Mouse (Mus musculus): ENCODE results near the gene Ifna5.
"Not testable (repeated sequence)": the region's sequence is repeated elsewhere in the genome, so short reads cannot be mapped to it uniquely, and the experiment has no call there.

The Ifna5 gene

GRCm38 (mm10) chr4:88835225-88835624 is at the start of gene Ifna5:
TSS of gene Ifna5 (plus strand) at chr4:88835525.
- not testable (repeated sequence) for DNase-seq

DNA sequence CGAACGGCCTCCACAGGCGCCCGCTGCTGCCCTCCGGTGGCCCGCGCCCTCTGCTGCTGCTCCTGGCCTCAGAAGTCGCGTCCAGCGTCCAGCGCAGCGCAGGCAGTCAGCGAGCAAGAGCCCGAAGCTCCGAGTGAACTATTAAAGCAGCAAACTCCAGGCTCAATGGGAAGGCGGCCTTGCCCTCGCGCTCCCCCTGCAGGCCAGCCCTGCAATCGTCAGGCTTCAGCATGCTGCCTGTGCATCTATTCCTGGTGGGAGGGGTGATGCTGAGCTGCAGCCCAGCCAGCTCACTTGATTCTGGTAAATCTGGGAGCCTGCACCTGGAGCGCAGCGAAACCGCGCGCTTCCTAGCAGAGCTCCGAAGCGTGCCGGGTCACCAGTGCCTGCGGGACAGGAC is 46.9 kb upstream of the Ifna5 start, which contains the start of gene Gm13277:
Gm13277 (plus strand) TSS at position 231 of the 400 bp plus-strand sequence.
- peak; percentile 63 for DNase-seq

GRCm38 (mm10) chr4:88791250-88791649 is 44.1 kb upstream of the Ifna5 start, which contains the start of gene Gm13278:
TSS of gene Gm13278 (plus strand) at chr4:88791550.
- DNase-seq, result not testable (repeated sequence)

- DNase-seq, result peak; percentile 85
These were observed 41.2 kb upstream of the Ifna5 start, which contains the start of gene Gm13275 for GRCm38 (mm10) chr4:88793936-88794675. TSS of gene Gm13275 (plus strand) at chr4:88794487.

DNA sequence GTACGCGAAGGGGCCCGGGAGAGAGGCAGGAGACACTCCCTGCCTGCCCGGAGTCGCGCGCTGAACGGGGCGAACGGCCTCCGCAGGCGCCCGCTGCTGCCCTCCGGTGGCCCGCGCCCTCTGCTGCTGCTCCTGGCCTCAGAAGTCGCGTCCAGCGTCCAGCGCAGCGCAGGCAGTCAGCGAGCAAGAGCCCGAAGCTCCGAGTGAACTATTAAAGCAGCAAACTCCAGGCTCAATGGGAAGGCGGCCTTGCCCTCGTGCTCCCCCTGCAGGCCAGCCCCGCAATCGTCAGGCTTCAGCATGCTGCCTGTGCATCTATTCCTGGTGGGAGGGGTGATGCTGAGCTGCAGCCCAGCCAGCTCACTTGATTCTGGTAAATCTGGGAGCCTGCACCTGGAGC is 38.2 kb upstream of the Ifna5 start, which contains the start of gene Gm13279:
Gm13279 (plus strand) TSS at position 301 of the 400 bp plus-strand sequence.
- not testable (repeated sequence) for DNase-seq

- DNase-seq, result not testable (repeated sequence)
These were observed 36.0 kb upstream of the Ifna5 start, which contains the start of gene Gm13285 for GRCm38 (mm10) chr4:88799365-88799764. TSS of gene Gm13285 (plus strand) at chr4:88799665.

DNA sequence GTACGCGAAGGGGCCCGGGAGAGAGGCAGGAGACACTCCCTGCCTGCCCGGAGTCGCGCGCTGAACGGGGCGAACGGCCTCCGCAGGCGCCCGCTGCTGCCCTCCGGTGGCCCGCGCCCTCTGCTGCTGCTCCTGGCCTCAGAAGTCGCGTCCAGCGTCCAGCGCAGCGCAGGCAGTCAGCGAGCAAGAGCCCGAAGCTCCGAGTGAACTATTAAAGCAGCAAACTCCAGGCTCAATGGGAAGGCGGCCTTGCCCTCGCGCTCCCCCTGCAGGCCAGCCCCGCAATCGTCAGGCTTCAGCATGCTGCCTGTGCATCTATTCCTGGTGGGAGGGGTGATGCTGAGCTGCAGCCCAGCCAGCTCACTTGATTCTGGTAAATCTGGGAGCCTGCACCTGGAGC is 32.4 kb upstream of the Ifna5 start, which contains the start of gene Gm13287:
Gm13287 (plus strand) TSS at position 301 of the 400 bp plus-strand sequence.
- not testable (repeated sequence) for DNase-seq

DNA sequence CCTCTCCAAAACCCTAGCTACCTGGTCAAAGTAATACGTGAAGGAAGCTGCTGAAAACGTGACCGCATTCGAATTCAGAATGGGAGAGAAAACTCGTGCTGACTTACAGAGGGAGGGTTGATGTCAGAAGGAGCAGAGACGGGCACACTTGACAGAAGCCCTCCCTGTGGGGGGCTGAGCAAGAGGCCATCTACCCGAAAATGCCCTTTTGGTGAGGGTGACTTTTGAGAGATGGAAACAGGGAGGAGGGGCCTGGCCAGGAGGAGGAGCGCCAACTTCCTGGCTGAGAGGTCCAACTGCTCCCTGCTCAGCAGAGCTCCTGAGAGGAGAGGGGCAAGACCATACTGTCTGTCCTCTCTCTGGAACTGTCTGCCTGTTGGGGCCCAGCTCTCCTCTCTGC is 30.1 kb upstream of the Ifna5 start, which contains the start of gene Gm13288:
Gm13288 (plus strand) TSS at position 301 of the 400 bp plus-strand sequence.
- DNase-seq, result not testable (repeated sequence)

DNA sequence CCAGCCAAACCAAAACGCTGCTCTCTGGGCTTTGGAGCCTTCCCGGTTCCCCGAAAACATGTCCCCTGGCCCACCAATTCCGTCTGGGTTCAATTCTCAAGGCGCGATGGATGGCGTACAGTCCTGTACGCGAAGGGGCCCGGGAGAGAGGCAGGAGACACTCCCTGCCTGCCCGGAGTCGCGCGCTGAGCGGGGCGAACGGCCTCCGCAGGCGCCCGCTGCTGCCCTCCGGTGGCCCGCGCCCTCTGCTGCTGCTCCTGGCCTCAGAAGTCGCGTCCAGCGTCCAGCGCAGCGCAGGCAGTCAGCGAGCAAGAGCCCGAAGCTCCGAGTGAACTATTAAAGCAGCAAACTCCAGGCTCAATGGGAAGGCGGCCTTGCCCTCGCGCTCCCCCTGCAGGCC is 29.6 kb upstream of the Ifna5 start:
- DNase-seq, result not testable (repeated sequence)

DNA sequence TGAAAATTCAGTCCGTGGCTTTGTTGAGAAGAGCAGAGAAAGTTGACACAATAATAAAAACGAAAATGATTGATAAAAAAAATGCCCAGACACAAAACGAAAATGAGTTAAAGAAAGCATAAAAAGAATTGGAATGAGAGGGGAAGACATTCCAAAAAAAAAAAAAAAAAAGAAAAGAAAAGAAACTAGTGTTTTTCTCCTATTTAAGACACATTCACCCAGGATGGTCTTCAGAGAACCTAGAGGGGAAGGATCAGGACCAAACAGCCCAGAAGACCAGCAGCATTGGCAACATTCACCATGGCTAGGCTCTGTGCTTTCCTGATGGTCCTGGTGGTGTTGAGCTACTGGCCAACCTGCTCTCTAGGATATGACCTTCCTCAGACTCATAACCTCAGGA is 19.4 kb upstream of the Ifna5 start, which contains the start of gene Ifna7:
Ifna7 (plus strand) TSS at position 301 of the 400 bp plus-strand sequence.
- no peak for DNase-seq

DNA sequence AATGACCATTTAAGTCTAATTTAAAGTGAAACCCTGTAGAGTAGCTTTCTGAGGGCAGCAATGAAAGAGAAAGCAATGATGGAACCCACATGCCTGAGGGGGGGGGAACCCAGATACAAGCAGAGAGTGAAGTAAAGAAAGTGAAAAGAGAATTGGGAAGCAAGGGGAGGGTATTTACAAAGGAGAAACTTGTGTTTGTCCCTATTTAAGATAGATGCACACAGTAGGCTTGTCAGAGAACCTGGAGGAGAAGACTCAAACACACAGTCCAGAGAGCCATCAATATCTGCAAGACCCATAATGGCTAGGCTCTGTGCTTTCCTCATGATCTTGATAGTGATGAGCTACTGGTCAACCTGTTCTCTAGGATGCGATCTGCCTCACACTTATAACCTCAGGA is 15.7 kb upstream of the Ifna5 start, which contains the start of gene Ifna11:
Ifna11 (plus strand) TSS at position 301 of the 400 bp plus-strand sequence.
- DNase-seq, result no peak

- no peak for DNase-seq
These were observed 12.3 kb upstream of the Ifna5 start for GRCm38 (mm10) chr4:88822995-88823394.

DNA sequence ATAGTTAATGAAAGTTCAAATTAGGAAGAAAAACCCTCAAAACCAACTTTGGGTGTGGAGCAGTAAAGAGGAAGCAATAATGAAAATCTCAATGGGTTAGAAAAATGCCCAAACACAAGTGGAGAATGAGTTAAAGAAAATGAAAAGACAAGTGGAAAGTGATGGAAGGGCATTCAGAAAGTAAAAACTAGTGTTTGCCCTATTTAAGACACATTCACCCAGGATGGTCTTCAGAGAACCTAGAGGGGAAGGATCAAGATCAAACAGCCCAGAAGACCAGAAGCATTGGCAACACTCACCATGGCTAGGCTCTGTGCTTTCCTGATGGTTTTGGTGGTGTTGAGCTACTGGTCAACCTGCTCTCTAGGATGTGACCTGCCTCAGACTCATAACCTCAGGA is 8.2 kb upstream of the Ifna5 start, which contains the start of gene Ifna6:
Ifna6 (plus strand) TSS at position 301 of the 400 bp plus-strand sequence.
- DNase-seq, result not testable (repeated sequence)

- no peak for DNase-seq
These were observed 4.8 kb upstream of the Ifna5 start for GRCm38 (mm10) chr4:88830523-88830922.

- no peak for DNase-seq
These were observed 3.5 kb downstream of the Ifna5 start for GRCm38 (mm10) chr4:88838828-88839227.

DNA sequence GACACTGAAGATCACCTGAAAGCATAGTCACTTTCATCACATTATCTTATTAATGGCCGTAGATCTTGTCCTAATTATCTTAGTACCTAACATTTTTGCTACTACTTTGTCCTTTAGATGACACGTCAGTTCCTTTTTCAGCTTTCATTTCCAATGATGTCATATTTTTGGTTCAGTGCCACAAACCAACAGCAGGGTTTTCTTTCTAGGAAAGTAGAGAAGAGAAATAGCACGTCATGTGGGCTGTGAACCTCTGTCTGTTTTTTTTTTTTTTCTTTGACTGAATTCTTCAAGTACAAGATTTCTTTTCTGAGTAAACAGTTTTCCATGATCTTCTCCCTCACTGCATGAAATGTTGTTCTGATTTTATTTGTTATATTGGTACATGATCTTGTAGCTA is 4.7 kb downstream of the Ifna5 start:
- no peak for DNase-seq

DNA sequence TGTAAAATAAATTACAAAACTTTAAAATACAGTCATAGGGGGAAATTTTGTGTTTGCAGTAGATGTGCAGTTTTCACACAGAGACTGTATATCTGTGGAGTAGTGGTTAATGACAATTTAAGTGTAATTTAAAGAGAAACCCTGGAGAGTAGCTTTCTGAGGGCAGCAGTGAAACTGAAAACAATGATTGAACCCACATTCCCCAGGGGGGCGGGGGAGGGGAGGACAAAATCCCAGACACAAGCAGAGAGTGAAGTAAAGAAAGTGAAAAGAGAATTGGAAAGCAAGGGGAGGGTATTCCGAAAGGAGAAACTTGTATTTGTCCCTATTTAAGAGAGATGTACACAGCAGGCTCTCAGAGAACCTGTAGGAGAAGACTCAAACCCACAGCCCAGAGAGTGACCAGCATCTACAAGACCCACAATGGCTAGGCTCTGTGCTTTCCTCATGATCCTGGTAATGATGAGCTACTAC is 6.2 kb downstream of the Ifna5 start, which contains the start of gene Ifna4:
Ifna4 (plus strand) TSS at position 424 of the 474 bp plus-strand sequence.
- DNase-seq, result no peak

DNA sequence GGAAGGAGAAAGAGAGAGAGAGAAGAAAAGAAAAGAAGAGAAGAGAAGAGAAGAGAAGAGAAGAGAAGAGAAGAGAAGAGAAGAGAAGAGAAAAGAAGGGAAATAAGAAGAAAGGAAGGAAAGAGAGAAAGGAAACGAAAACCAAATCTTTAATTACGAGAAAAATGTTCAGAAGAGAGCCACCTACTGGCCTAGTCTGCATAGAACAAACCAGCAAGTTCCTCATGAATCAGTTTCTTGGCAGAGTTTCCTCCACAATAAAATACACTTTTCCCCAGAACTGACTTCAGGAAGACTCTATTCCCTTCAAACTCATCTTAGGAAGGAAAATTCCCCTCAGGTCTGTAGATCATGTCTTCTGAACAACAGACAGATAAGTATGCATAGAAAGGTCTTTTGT is 10.0 kb downstream of the Ifna5 start:
- DNase-seq, result no peak

- DNase-seq, result no peak
These were observed 14.4 kb downstream of the Ifna5 start, which contains the start of gene Ifna1 for GRCm38 (mm10) chr4:88849698-88850097. TSS of gene Ifna1 (plus strand) at chr4:88850087.

GRCm38 (mm10) chr4:88851026-88851763 is 15.9 kb downstream of the Ifna5 start:
- no peak for DNase-seq

DNA sequence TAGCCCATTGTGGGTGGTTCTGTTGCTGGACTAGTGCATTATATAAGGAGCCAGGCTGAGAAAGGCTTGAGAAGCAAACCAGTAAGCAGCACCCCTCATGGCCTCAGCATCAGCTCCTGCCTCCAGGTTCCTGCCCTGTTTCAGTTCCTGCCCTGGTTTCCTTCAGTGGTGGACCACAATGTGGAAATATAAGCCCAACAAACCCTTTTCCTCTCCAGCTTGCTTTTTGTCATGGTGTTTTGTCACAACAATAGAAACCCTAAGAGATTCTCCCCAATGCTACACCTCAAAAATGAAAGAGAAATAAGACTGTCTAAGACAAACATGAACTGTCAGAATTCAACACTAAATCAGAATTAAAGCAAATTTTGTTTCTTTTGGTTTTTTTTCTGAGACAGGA is 23.9 kb downstream of the Ifna5 start:
- no peak for DNase-seq

DNA sequence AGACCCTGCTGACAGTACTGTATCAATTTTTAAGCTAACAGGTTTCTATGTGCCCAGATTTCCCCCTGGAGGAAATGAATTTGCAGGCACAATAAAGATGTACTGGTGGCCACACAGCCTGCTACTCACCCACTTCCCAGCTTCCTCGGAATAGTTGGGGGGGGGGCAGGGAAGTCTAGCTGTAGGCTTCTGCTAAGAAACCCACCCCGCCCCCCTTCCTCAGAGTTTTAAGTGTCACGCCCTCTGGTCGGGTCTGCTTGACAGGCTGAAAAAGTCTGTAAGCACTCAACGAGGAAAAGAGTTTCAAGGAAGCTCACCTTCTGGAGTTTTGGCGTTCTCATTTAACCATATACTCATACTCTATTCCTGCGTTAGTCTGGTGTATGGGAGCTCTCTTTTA is 28.0 kb downstream of the Ifna5 start:
- no peak for DNase-seq

- DNase-seq, result no peak
These were observed 29.3 kb downstream of the Ifna5 start for GRCm38 (mm10) chr4:88864599-88864998.

All from cerebellum, adult 8-10 months (tissue).